Mouse (Mus musculus): Measurements from ENCODE around the gene Gm17545.

Gene Gm17545

GRCm38 (mm10) chr9:22494203-22494807 is 40.2 kb downstream of the Gm17545 start:
- no peak for DNase-seq (ENCODE audit: low spot score)

- no peak for DNase-seq (ENCODE audit: low spot score)
Measured at GRCm38 (mm10) chr9:22495133-22495532, 41.0 kb downstream of the Gm17545 start.

GRCm38 (mm10) chr9:22497021-22497767 is 43.1 kb downstream of the Gm17545 start:
- no peak for DNase-seq (ENCODE audit: low spot score)

GRCm38 (mm10) chr9:22502972-22503371 is 48.9 kb downstream of the Gm17545 start:
- DNase-seq (ENCODE audit: low spot score) = no peak

GRCm38 (mm10) chr9:22503581-22503980 is 49.5 kb downstream of the Gm17545 start:
- DNase-seq (ENCODE audit: low spot score) = no peak

GRCm38 (mm10) chr9:22505574-22505973 is 51.5 kb downstream of the Gm17545 start:
- no peak for DNase-seq (ENCODE audit: low spot score)

All from urinary bladder, postnatal 25 days (tissue).